Mouse (Mus musculus): ENCODE measurements around the gene Rab4b. TPM values are rescaled to one million over a fixed set of nuclear protein-coding genes. Genes with fewer than 3 reads are reported as not detected.

Rab4b gene
- 10 to 100 TPM; 10.1 to 10.4 TPM for total RNA-seq (2021)
- long read RNA-seq, experiment 1, transcript Rab4b-201 (8 exons, 1,192 nt) = major isoform, 12 of 13 reads
- long read RNA-seq, experiment 1, partial matches to known transcripts = 0 of 13 reads
- long read RNA-seq, experiment 1, other reads (novel, unspliced or antisense) = 1 of 13 reads
- long read RNA-seq, experiment 2, transcript Rab4b-201 (8 exons, 1,192 nt) = major isoform, 6 of 12 reads
- long read RNA-seq, experiment 2, partial matches to known transcripts = 1 of 12 reads
- long read RNA-seq, experiment 2, other reads (novel, unspliced or antisense) = 3 of 12 reads

GRCm38 (mm10) chr7:27178324-27179216 lies at the start of gene Rab4b:
Gene Rab4b, minus strand, starts transcription at chr7:27178896.
- peak; percentile 100 for DNase-seq

GRCm38 (mm10) chr7:27228281-27228821 lies 49.7 kb upstream of the Rab4b start, which contains the start of gene Itpkc:
Gene Itpkc, minus strand, starts transcription at chr7:27228661.
- DNase-seq = peak; percentile 91

GRCm38 (mm10) chr7:27227676-27228075 lies 49.0 kb upstream of the Rab4b start:
- DNase-seq = no peak

GRCm38 (mm10) chr7:27227276-27227675 lies 48.6 kb upstream of the Rab4b start:
- DNase-seq = no peak

GRCm38 (mm10) chr7:27224877-27225575 lies 46.3 kb upstream of the Rab4b start:
- DNase-seq = peak; percentile 55

GRCm38 (mm10) chr7:27222538-27222937 lies 43.8 kb upstream of the Rab4b start:
- DNase-seq = no peak

GRCm38 (mm10) chr7:27221939-27222338 lies 43.2 kb upstream of the Rab4b start:
- DNase-seq = no peak

GRCm38 (mm10) chr7:27219937-27220336 lies 41.2 kb upstream of the Rab4b start:
- no peak for DNase-seq

- no peak for DNase-seq
These were observed 39.9 kb upstream of the Rab4b start for GRCm38 (mm10) chr7:27218586-27218985.

GRCm38 (mm10) chr7:27212626-27213025 lies 33.9 kb upstream of the Rab4b start:
- DNase-seq = no peak

- no peak for DNase-seq
These were observed 25.2 kb upstream of the Rab4b start for GRCm38 (mm10) chr7:27203730-27204449.

GRCm38 (mm10) chr7:27198779-27199178 lies 20.1 kb upstream of the Rab4b start:
- DNase-seq = no peak

- no peak for DNase-seq
These were observed 19.7 kb upstream of the Rab4b start for GRCm38 (mm10) chr7:27198355-27198754.

GRCm38 (mm10) chr7:27197634-27198033 lies 18.9 kb upstream of the Rab4b start:
- DNase-seq = no peak

- no peak for DNase-seq
These were observed 18.4 kb upstream of the Rab4b start for GRCm38 (mm10) chr7:27197136-27197535.

GRCm38 (mm10) chr7:27195681-27196611 lies 17.2 kb upstream of the Rab4b start, which contains the start of the genes BC024978 and Snrpa:
Gene BC024978, plus strand, starts transcription at chr7:27195781.
Gene Snrpa, minus strand, starts transcription at chr7:27196271.
- DNase-seq = peak; percentile 98

GRCm38 (mm10) chr7:27193731-27194130 lies 15.0 kb upstream of the Rab4b start:
- DNase-seq = no peak

- DNase-seq = no peak
These were observed 13.7 kb upstream of the Rab4b start for GRCm38 (mm10) chr7:27192434-27192833.

GRCm38 (mm10) chr7:27189271-27189931 lies 10.7 kb upstream of the Rab4b start:
- DNase-seq = no peak

GRCm38 (mm10) chr7:27185986-27186385 lies 7.3 kb upstream of the Rab4b start:
- no peak for DNase-seq

Data from gastrocnemius, postnatal 25 days (tissue).